Mouse (Mus musculus): Measurements from ENCODE around the gene Cadps2. TPM values are rescaled to one million over a fixed set of nuclear protein-coding genes. Genes with fewer than 3 reads are reported as not detected.

Cadps2 gene
- polyA plus RNA-seq, 1 experiment = not detected

DNA sequence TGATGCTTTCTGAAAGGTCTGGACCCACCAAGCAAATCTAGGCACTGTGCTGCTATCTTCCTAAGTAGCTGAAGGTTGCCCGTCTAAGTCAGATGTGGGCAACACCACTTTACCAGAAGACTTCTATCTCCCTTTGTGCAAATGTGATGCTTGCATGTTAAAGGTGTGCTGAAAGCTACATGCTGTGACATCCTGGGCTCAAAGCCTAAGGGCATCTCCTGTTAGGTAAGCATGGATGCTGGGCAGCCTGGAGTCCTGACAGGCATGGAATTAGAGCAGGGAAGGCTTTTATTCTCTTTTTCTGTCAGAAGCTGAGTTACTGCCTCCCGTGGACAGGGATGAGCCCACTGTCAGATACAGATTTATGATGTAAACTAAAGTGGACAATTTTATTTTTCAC, 348.8 kb downstream of the Cadps2 start:
- Histone ChIP-seq H3K4me3 (ENCODE audit: insufficient read depth, low read length) (no peak overlapping the region), H3K4me1 (ENCODE audit: control insufficient read depth, insufficient read depth, low read length) (no peaks in the 10 kb centered on the region), H3K27ac (ENCODE audit: insufficient read depth, low read length) (no peak overlapping the region)
- no peak for TF ChIP-seq CTCF (IDR thresholded peaks at IDR 0.05; ENCODE audit: borderline replicate concordance, insufficient read depth, low read length)
- TF ChIP-seq POLR2A (IDR thresholded peaks at IDR 0.05; ENCODE audit: low read depth, low read length) = no peak

DNA sequence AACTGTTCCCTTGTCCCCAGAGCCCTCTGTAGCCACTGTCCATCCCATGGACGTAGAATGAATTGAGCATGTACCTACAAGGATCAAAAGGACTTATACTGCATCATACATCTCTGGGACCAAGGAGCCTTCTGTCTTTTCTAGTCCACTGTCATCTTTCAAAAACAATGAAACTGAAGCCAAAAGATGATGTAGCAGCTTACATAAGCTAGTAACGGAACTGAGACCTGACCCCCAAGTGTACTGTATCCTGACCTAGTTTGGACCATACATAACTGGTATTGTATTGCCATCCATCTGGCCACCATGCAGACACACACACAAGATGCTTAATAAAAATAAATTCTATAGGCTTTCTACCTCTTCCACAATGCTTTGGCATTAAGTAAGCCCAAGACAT, 350.2 kb downstream of the Cadps2 start:
- no peak overlapping the region for H3K27ac ChIP-seq (ENCODE audit: insufficient read depth, low read length)
- no peaks in the 10 kb centered on the region for H3K4me1 ChIP-seq (ENCODE audit: control insufficient read depth, insufficient read depth, low read length)
- H3K4me3 ChIP-seq (ENCODE audit: insufficient read depth, low read length) = no peak overlapping the region
- TF ChIP-seq POLR2A (IDR thresholded peaks at IDR 0.05; ENCODE audit: low read depth, low read length) (no peak), CTCF (IDR thresholded peaks at IDR 0.05; ENCODE audit: borderline replicate concordance, insufficient read depth, low read length) (no peak)

DNA sequence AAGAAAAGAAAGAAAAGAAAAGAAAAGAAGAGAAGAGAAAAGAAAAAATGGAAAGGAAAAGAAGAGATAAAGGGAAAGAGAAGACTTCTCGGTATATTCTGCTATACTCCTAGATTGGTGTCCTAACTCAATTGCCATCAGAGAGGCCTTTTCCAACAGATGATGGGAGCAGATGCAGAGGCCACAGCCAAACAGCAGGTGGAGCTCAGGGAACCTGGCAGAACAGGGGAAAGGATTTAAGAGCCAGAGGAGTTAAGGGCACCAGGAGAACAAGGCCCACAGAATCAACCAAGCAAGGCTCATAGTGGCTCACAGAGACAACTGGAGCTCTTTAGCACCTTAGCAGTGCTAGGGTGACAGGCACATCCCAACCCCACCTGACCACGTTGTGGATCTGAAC, 366.5 kb downstream of the Cadps2 start:
- TF ChIP-seq CTCF (IDR thresholded peaks at IDR 0.05; ENCODE audit: borderline replicate concordance, insufficient read depth, low read length) = 0 out of 2 replicates have a peak, but pooled peaks have one; percentile 35
- no peak for TF ChIP-seq POLR2A (IDR thresholded peaks at IDR 0.05; ENCODE audit: low read depth, low read length)
- Histone ChIP-seq H3K4me1 (ENCODE audit: control insufficient read depth, insufficient read depth, low read length) (no peaks in the 10 kb centered on the region), H3K4me3 (ENCODE audit: insufficient read depth, low read length) (no peak overlapping the region), H3K27ac (ENCODE audit: insufficient read depth, low read length) (no peak overlapping the region)

DNA sequence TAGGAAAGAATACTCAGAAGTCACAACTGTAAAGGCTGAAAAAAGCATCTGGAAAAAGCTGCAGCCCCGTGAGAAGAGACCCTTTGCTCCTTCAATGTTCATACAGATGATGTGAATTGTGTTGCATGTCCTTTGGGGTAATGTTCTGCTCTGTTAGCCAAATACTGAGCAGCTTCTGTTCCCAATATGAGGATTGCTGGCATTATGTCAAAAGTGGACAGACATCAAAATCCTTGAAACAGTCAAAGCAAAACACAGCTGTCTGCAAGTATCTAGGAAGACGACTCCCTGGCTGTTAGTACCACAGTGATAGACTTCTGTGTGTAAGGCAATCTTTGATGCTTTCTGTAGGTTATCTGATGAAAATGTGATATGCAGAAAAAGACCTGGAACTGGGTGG, 367.4 kb downstream of the Cadps2 start:
- no peaks in the 10 kb centered on the region for H3K4me1 ChIP-seq (ENCODE audit: control insufficient read depth, insufficient read depth, low read length)
- H3K27ac ChIP-seq (ENCODE audit: insufficient read depth, low read length) = no peak overlapping the region
- TF ChIP-seq POLR2A (IDR thresholded peaks at IDR 0.05; ENCODE audit: low read depth, low read length) (no peak), CTCF (IDR thresholded peaks at IDR 0.05; ENCODE audit: borderline replicate concordance, insufficient read depth, low read length) (no peak)
- no peak overlapping the region for H3K4me3 ChIP-seq (ENCODE audit: insufficient read depth, low read length)

DNA sequence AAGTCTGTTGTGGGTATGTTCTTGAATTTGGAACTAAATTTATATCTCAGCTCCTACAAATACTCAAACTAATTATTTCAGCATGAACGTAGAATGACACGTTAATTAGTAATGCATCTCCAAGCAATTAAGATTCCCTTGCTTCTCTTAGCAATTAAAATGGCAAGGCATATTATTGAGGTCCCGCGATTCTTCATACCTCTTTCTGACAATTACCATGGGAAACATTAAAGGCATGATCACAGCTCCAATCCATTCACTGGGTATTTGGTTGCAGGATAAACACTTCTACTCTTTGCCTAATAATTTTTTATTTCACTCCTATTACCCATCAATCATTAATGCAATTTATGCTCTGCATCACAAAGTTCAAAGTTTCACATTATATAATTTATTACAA, 371.3 kb downstream of the Cadps2 start:
- TF ChIP-seq CTCF (IDR thresholded peaks at IDR 0.05; ENCODE audit: borderline replicate concordance, insufficient read depth, low read length) (no peak), POLR2A (IDR thresholded peaks at IDR 0.05; ENCODE audit: low read depth, low read length) (no peak)
- Histone ChIP-seq H3K4me1 (ENCODE audit: control insufficient read depth, insufficient read depth, low read length) (no peaks in the 10 kb centered on the region), H3K27ac (ENCODE audit: insufficient read depth, low read length) (no peak overlapping the region), H3K4me3 (ENCODE audit: insufficient read depth, low read length) (no peak overlapping the region)

DNA sequence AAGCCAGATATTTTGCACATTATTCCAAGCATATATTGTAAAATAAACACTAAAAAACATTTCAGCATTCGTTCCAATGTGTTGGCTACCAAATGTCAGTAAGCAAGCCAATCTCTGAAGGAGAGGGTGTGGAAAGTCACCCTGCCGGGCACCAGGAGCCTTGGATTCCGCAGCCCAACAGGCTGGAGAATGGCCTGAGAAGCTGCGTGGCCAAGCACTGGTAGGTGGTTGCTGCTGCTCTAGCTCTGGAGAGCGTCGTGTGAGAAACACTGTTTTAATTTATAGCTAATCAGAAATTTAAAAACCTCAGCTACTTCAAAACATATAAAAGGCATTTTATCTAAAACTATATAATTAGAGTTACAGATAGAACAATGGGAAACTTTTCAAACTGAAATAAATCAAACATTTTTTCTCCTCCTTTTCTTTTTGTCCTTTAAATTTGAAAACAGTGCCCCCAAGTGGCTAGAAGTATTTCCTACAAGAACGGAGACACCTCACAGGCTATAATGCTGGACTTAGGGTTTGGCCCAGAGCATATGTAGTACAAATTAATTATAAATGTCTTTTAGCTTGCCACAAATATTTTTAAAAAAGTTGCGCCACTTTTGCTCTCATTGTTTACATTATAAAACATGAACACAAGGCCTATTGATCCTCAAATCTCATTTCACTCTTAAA, 376.5 kb downstream of the Cadps2 start:
- TF ChIP-seq POLR2A (IDR thresholded peaks at IDR 0.05; ENCODE audit: low read depth, low read length) (no peak), CTCF (IDR thresholded peaks at IDR 0.05; ENCODE audit: borderline replicate concordance, insufficient read depth, low read length) (no peak)
- Histone ChIP-seq H3K4me3 (ENCODE audit: insufficient read depth, low read length) (no peak overlapping the region), H3K4me1 (ENCODE audit: control insufficient read depth, insufficient read depth, low read length) (no peaks in the 10 kb centered on the region)

DNA sequence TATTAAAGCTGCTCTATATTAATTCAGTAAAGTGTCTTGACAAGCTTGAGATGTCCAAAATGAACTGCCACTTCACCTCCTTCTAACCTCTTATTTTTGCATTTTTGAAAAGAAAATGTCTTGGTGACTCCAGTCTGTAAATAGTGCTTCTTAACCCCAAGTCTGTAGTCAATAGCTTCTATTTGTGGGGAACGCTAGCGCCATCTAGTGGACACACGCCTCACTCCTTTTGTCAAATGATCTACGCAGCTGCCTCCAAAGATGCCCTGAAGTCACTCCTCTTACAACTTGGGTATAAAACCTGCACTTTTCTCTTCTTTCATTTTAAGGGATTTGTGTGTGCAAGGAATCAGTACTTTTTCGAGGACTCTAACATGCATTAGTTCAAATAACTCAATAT, 381.5 kb downstream of the Cadps2 start:
- TF ChIP-seq POLR2A (IDR thresholded peaks at IDR 0.05; ENCODE audit: low read depth, low read length) (no peak), CTCF (IDR thresholded peaks at IDR 0.05; ENCODE audit: borderline replicate concordance, insufficient read depth, low read length) (peak; percentile 68; the same call in 1 of the 2 replicates)
- Histone ChIP-seq H3K4me1 (ENCODE audit: control insufficient read depth, insufficient read depth, low read length) (no peaks in the 10 kb centered on the region), H3K27ac (ENCODE audit: insufficient read depth, low read length) (no peak overlapping the region), H3K4me3 (ENCODE audit: insufficient read depth, low read length) (no peak overlapping the region)

More for the DNA sequence above, 376.5 kb downstream of the Cadps2 start:
- H3K27ac ChIP-seq (ENCODE audit: insufficient read depth, low read length) = no peak overlapping the region

DNA sequence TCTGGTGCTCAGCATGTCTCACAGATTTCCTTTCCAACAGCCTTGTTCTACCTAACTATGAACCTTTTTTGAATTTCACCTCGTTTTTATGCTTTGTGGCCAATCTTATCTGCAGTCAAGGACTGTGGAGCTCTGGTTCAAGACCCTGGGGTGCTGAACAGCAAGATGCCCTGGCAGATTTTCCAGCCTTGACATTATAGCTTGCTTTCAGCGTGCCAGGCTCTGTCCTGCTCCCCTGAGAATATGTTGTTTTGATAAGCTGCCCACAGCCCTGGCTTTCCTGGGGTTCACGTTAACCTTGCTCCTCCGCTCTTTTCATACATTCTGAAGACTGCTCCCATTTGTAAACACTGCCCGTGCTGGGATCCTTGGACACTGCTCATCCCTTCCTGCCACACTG, 385.3 kb downstream of the Cadps2 start:
- no peaks in the 10 kb centered on the region for H3K4me1 ChIP-seq (ENCODE audit: control insufficient read depth, insufficient read depth, low read length)
- no peak overlapping the region for H3K27ac ChIP-seq (ENCODE audit: insufficient read depth, low read length)
- no peak overlapping the region for H3K4me3 ChIP-seq (ENCODE audit: insufficient read depth, low read length)
- TF ChIP-seq POLR2A (IDR thresholded peaks at IDR 0.05; ENCODE audit: low read depth, low read length) (no peak), CTCF (IDR thresholded peaks at IDR 0.05; ENCODE audit: borderline replicate concordance, insufficient read depth, low read length) (no peak)

DNA sequence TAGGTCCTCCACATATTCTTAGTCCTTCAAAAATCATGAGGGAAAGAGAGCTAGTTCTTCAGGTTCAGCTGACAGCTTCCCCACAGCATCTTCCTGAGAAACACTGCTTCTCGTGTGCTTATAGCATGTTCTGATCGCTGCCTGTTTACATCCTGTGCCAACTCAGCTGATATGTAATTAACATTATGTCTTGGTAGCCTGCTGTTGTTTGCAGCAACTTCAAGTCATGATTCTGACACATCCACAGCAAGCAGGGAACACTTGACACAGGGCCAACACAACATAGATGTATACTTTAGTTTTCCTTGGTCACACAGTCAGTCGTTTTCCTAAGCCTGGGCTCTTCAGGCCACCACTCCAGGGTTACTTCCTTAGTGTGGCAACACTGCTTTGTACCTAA, 399.3 kb downstream of the Cadps2 start:
- Histone ChIP-seq H3K4me1 (ENCODE audit: control insufficient read depth, insufficient read depth, low read length) (no peaks in the 10 kb centered on the region), H3K4me3 (ENCODE audit: insufficient read depth, low read length) (no peak overlapping the region), H3K27ac (ENCODE audit: insufficient read depth, low read length) (no peak overlapping the region)
- TF ChIP-seq POLR2A (IDR thresholded peaks at IDR 0.05; ENCODE audit: low read depth, low read length) (no peak), CTCF (IDR thresholded peaks at IDR 0.05; ENCODE audit: borderline replicate concordance, insufficient read depth, low read length) (no peak)

DNA sequence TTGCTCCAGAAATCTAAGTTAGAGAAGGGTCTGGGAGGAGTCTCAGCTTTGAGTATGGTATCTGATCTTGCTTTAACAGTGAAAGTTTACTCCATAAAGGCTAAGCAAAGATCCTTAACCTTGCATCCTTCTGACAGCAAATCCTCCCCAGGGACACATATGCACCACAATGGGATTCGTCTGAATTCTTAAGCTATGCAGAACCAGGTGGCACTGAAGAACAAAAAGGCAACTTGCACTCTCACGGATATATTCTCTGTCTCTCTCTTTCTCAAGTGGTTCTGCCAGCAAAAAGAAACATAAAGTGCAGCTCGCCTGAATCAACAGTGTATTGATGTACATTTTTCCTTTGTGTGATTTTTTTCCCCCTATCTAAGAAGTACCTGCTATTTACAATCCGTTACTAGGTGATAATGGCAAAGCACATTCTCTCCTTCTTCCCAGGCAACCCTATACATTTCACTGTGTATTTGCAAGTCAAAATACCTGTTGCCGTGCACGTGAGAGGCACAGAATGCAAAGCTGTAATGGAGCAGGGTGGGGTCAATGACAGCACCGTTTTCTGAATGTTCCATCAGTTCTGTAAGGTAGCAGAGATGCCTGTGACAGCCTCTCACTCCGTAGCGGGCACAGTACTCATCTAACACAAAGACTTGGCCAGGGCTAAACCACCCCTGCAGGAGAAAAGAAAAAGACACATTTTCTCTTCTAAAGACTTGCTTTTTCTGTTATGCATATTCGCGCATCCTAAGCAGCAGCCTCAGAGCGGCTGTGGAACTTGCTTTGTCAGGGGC, 428.8 kb downstream of the Cadps2 start:
- H3K4me1 ChIP-seq (ENCODE audit: control insufficient read depth, insufficient read depth, low read length) = no peaks in the 10 kb centered on the region
- no peak overlapping the region for H3K27ac ChIP-seq (ENCODE audit: insufficient read depth, low read length)
- H3K4me3 ChIP-seq (ENCODE audit: insufficient read depth, low read length) = no peak overlapping the region
- no peak for TF ChIP-seq CTCF (IDR thresholded peaks at IDR 0.05; ENCODE audit: borderline replicate concordance, insufficient read depth, low read length)
- no peak for TF ChIP-seq POLR2A (IDR thresholded peaks at IDR 0.05; ENCODE audit: low read depth, low read length)
